18 mouse cellular contexts compared by ENCODE assay signal in genomic region chr4:133027721-133028120, GRCm38 (mm10). TPM values are rescaled to one million over a fixed set of nuclear protein-coding genes. Genes with fewer than 3 reads are reported as not detected.
"Had no signal": no experiment of that assay in that cellular context is flagged by ENCODE, and none has a peak within 500 bp of the region (broad histone marks: within the 10 kb centered on the region; RNA-seq: fewer than 3 reads in every experiment).

No protein-coding gene starts in this region.

- H3K27ac ChIP-seq: kidney, postnatal 0 days; liver, embryonic 13.5 days; lung, embryonic 15.5 days; macrophage; neural tube, embryonic 15.5 days; stomach, embryonic 15.5 days had no signal

- H3K36me3 ChIP-seq: liver, embryonic 13.5 days; lung, embryonic 15.5 days; neural tube, embryonic 15.5 days; stomach, embryonic 15.5 days had no signal

- H3K27me3 ChIP-seq: limb, embryonic 12.5 days; liver, embryonic 13.5 days; lung, embryonic 15.5 days; megakaryocyte, embryonic 14.5 days; neural tube, embryonic 15.5 days; stomach, embryonic 15.5 days had no signal

- ATAC-seq: liver, postnatal 0 days; midbrain, embryonic 16.5 days had no signal

- H3K4me3 ChIP-seq: limb, embryonic 12.5 days; liver, embryonic 13.5 days; lung, embryonic 15.5 days; megakaryocyte, embryonic 14.5 days; neural tube, embryonic 15.5 days; stomach, embryonic 15.5 days had no signal

- DNase-seq: kidney, postnatal 36 days; layer of hippocampus, adult 9-11 months; liver; liver, embryonic 13.5 days; liver, postnatal 0 days; lung, postnatal 14 days; retina, postnatal 1 day; right cerebral cortex, postnatal 4 days; thymus, postnatal 36 days had no signal

- H3K9me3 ChIP-seq: limb, embryonic 12.5 days; liver, embryonic 13.5 days; lung, embryonic 15.5 days; megakaryocyte, embryonic 14.5 days; neural tube, embryonic 15.5 days; stomach, embryonic 15.5 days had no signal

- H3K4me2 ChIP-seq: limb, embryonic 12.5 days; liver, embryonic 13.5 days; lung, embryonic 15.5 days; midbrain, embryonic 11.5 days; neural tube, embryonic 15.5 days; stomach, embryonic 15.5 days had no signal

- H3K9ac ChIP-seq: limb, embryonic 12.5 days; liver, embryonic 13.5 days; liver, postnatal 0 days; lung, embryonic 15.5 days; neural tube, embryonic 15.5 days; stomach, embryonic 15.5 days had no signal

RNA-seq across cellular contexts. Expression of gene Fgr, which starts 53.8 kb away (rescaled TPM):
- polyA plus RNA-seq: midbrain, embryonic 11.5 days had no signal
